Mouse (Mus musculus) MEL (cell line): ENCODE measurements around the gene Cdkal1. TPM values are rescaled to one million over a fixed set of nuclear protein-coding genes. Genes with fewer than 3 reads are reported as not detected.

Experiments
- DNase-seq: peaks from one replicate; pipeline ENCODE4 v3.0.0; 2011; ENCODE audit warnings: low read depth, low spot score
- H3K27ac ChIP-seq: 2 replicates; pipeline ENCODE4 v1.5.1; 2012; ENCODE audit warnings: low read depth, mild to moderate bottlenecking, control low read depth, low read length, moderate library complexity; ENCODE audit not compliant: control insufficient read depth
- H3K27me3 ChIP-seq, 2 experiments: fragments of 150-350 bp in 1 of 2; sonication (generic) in 1 of 2; 2 replicates each; pipeline ENCODE4 v1.6.1; 2012; ENCODE audit warnings: low read length in 2 of 2, mild to moderate bottlenecking in 2 of 2, improper control_type of control experiment in 1 of 2, moderate library complexity in 1 of 2; ENCODE audit not compliant: insufficient read depth in 2 of 2, control insufficient read depth in 1 of 2
- H3K36me3 ChIP-seq, 2 experiments: 2 replicates each; pipeline ENCODE4 v1.6.1; 2012 to 2014; ENCODE audit warnings: low read length in 2 of 2, improper control_type of control experiment in 1 of 2, inconsistent platforms in 1 of 2, mild to moderate bottlenecking in 1 of 2; ENCODE audit not compliant: insufficient read depth in 2 of 2, control insufficient read depth in 1 of 2
- H3K4me1 ChIP-seq, 2 experiments: fragments of 150-350 bp in 1 of 2; sonication (generic) in 1 of 2; 2 replicates each; pipeline ENCODE4 v1.6.1; 2012; ENCODE audit warnings: low read length in 2 of 2, improper control_type of control experiment in 1 of 2, mild to moderate bottlenecking in 1 of 2; ENCODE audit not compliant: insufficient read depth in 2 of 2, control insufficient read depth in 1 of 2
- H3K4me3 ChIP-seq, 2 experiments: fragments of 150-350 bp in 1 of 2; sonication (generic) in 1 of 2; 2 replicates each; pipeline ENCODE4 v1.5.1; 2012; ENCODE audit warnings: low read depth in 2 of 2, low read length in 2 of 2, mild to moderate bottlenecking in 2 of 2, moderate library complexity in 2 of 2, control low read depth in 1 of 2, improper control_type of control experiment in 1 of 2; ENCODE audit not compliant: control insufficient read depth in 1 of 2, insufficient read depth in 1 of 2
- H3K79me2 ChIP-seq: 2 replicates; pipeline ENCODE4 v1.6.1; 2012; ENCODE audit warnings: mild to moderate bottlenecking, low read length, moderate library complexity; ENCODE audit not compliant: control insufficient read depth, poor library complexity, insufficient read depth
- H3K9ac ChIP-seq: 2 replicates; pipeline ENCODE4 v1.6.1; 2012; ENCODE audit warnings: low read depth, mild to moderate bottlenecking, control low read depth, low read length, moderate library complexity; ENCODE audit not compliant: control insufficient read depth, poor library complexity, severe bottlenecking
- H3K9me3 ChIP-seq: fragments of 150-350 bp; sonication (generic); replicated peaks from 2 replicates; pipeline ENCODE4 v1.6.1; 2012; ENCODE audit warnings: mild to moderate bottlenecking, low read length, improper control_type of control experiment, moderate library complexity; ENCODE audit not compliant: insufficient read depth
- BHLHE40 ChIP-seq: IDR thresholded peaks from 2 replicates; pipeline ENCODE4 v1.6.1; 2012; ENCODE audit warnings: low read depth, mild to moderate bottlenecking, inconsistent platforms, low read length, improper control_type of control experiment, borderline replicate concordance
- CHD2 ChIP-seq: IDR thresholded peaks from 2 replicates; pipeline ENCODE4 v1.6.1; 2011; ENCODE audit warnings: low read length, improper control_type of control experiment
- E2F4 ChIP-seq: IDR thresholded peaks from 2 replicates; pipeline ENCODE4 v1.6.1; 2011; ENCODE audit warnings: low read depth, low read length, improper control_type of control experiment, borderline replicate concordance
- EP300 ChIP-seq, 2 experiments: IDR thresholded peaks; 2 replicates each; pipeline ENCODE4 v1.6.1; 2011; ENCODE audit warnings: improper control_type of control experiment in 2 of 2, low read length in 2 of 2, low read depth in 1 of 2, mild to moderate bottlenecking in 1 of 2
- GABPA ChIP-seq: IDR thresholded peaks from 2 replicates; pipeline ENCODE4 v1.6.1; 2012; ENCODE audit warnings: low read depth, mild to moderate bottlenecking, inconsistent platforms, low read length, improper control_type of control experiment, moderate library complexity
- GATA1 ChIP-seq: IDR thresholded peaks from 2 replicates; pipeline ENCODE4 v1.6.1; 2011; ENCODE audit warnings: low read depth, low read length, improper control_type of control experiment
- KAT2A ChIP-seq: conservative IDR thresholded peaks from 2 replicates; pipeline ENCODE4 v1.6.1; 2012; ENCODE audit warnings: low read depth, low read length, improper control_type of control experiment, inconsistent platforms
- MAZ ChIP-seq: IDR thresholded peaks from 2 replicates; pipeline ENCODE4 v1.6.1; 2012; ENCODE audit warnings: low read depth, mild to moderate bottlenecking, inconsistent platforms, low read length, improper control_type of control experiment
- MXI1 ChIP-seq: IDR thresholded peaks from 2 replicates; pipeline ENCODE4 v1.6.1; 2011; ENCODE audit warnings: mild to moderate bottlenecking, low read depth, low read length, improper control_type of control experiment
- MYB ChIP-seq: IDR thresholded peaks from 2 replicates; pipeline ENCODE4 v1.6.1; 2011; ENCODE audit warnings: mild to moderate bottlenecking, low read depth, low read length, improper control_type of control experiment
- NRF1 ChIP-seq: IDR thresholded peaks from 2 replicates; pipeline ENCODE4 v1.6.1; 2014; ENCODE audit warnings: low read depth, mild to moderate bottlenecking, inconsistent platforms, low read length, improper control_type of control experiment, moderate library complexity; ENCODE audit not compliant: poor library complexity, insufficient read depth, severe bottlenecking
- POLR2AphosphoS2 ChIP-seq: IDR thresholded peaks from 2 replicates; pipeline ENCODE4 v1.6.1; 2011; ENCODE audit warnings: low read length, improper control_type of control experiment
- POLR2AphosphoS5 ChIP-seq: IDR thresholded peaks from 2 replicates; pipeline ENCODE4 v1.6.1; 2012; ENCODE audit warnings: low read depth, borderline replicate concordance, mild to moderate bottlenecking, inconsistent platforms, low read length, moderate library complexity, mixed read lengths
- RAD21 ChIP-seq: IDR thresholded peaks from 2 replicates; pipeline ENCODE4 v1.6.1; 2011; ENCODE audit warnings: mild to moderate bottlenecking, low read depth, low read length, improper control_type of control experiment
- TCF12 ChIP-seq: IDR thresholded peaks from 2 replicates; pipeline ENCODE4 v1.6.1; 2014; ENCODE audit warnings: low read depth, mild to moderate bottlenecking, inconsistent platforms, low read length, improper control_type of control experiment, moderate library complexity
- UBTF ChIP-seq: IDR thresholded peaks from 2 replicates; pipeline ENCODE4 v1.6.1; 2012; ENCODE audit warnings: low read depth, mild to moderate bottlenecking, inconsistent platforms, low read length, improper control_type of control experiment, moderate library complexity, borderline replicate concordance; ENCODE audit not compliant: insufficient read depth
- USF1 ChIP-seq: IDR thresholded peaks from 2 replicates; pipeline ENCODE4 v1.6.1; 2014; ENCODE audit warnings: low read depth, mild to moderate bottlenecking, inconsistent platforms, low read length, improper control_type of control experiment, moderate library complexity
- ZC3H11A ChIP-seq: IDR thresholded peaks from 2 replicates; pipeline ENCODE4 v1.6.1; 2012; ENCODE audit warnings: low read depth, mild to moderate bottlenecking, inconsistent platforms, low read length, improper control_type of control experiment
- ZKSCAN1 ChIP-seq: IDR thresholded peaks from 2 replicates; pipeline ENCODE4 v1.6.1; 2012; ENCODE audit warnings: low read depth, mild to moderate bottlenecking, inconsistent platforms, low read length, improper control_type of control experiment, moderate library complexity
- ZMIZ1 ChIP-seq: IDR thresholded peaks from 2 replicates; pipeline ENCODE4 v1.6.1; 2012; ENCODE audit warnings: low read depth, mild to moderate bottlenecking, inconsistent platforms, low read length, improper control_type of control experiment, moderate library complexity
- ZNF384 ChIP-seq: IDR thresholded peaks from 2 replicates; pipeline ENCODE4 v1.6.1; 2012; ENCODE audit warnings: low read depth, mild to moderate bottlenecking, inconsistent platforms, low read length, improper control_type of control experiment
- polyA plus RNA-seq, 2 experiments: library from polyadenylated mRNA; stranded (reverse) in 1 of 2; unstranded in 1 of 2; fragments of >175 nt in 1 of 2; fragments of >200 nt in 1 of 2; gene quantifications; 2 replicates each; pipeline versions ENCODE4 v1.2.1 to v1.2.4; 2012; ENCODE audit warnings: low replicate concordance in 2 of 2, low read depth in 1 of 2; ENCODE audit not compliant: insufficient read length in 2 of 2, insufficient read depth in 1 of 2, missing spikeins in 1 of 2
- total RNA-seq: library from RNA; depleted of rRNA; stranded (reverse); fragments of 300-350 nt; gene quantifications from 2 replicates; pipeline ENCODE4 v1.2.3, GENCODE M21; 2012

Cdkal1 gene
- total and polyA plus RNA-seq, 3 experiments, result 10.6 to 11.0 TPM; not detected in 1

GRCm38 (mm10) chr13:29767587-29767986, 87.9 kb downstream of the Cdkal1 start:
- TF ChIP-seq ZNF384, result no peak
- Histone ChIP-seq H3K36me3 (peaks cover 0 to 2% of the 10 kb centered on the region in 2 experiments; a peak in 2 of 4 replicates), H3K27ac (no peak overlapping the region), H3K79me2 (no peaks in the 10 kb centered on the region), H3K4me1 (peaks cover 3% of the 10 kb centered on the region in 2 experiments; a peak in 2 of 4 replicates), H3K9ac (no peak overlapping the region), H3K27me3 (no peaks in the 10 kb centered on the region), H3K9me3 (no peaks in the 10 kb centered on the region), H3K4me3 (no peak overlapping the region)
- DNase-seq, result no peak

- no peaks in the 10 kb centered on the region for H3K79me2 ChIP-seq
These were observed 89.1 kb downstream of the Cdkal1 start for GRCm38 (mm10) chr13:29766377-29766776.

DNA sequence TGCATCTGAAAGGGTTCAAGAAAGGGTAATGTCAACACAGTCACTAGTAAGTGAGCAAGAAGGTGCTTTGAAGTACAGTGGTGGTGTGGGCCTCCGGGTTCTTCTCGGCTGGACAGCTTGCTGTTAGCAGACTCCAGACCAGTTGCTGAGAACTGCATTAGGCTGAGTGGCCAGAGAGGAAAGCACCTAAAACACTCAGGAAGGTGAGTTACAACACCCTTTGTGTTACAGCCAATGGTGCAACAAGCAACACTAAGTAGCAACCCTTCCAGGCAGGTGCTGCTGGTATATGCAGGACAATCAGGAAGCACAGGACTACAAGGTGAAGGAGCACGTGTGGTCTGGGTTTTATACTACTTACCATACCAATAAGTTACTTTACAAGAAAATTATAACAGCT, 90.2 kb downstream of the Cdkal1 start:
- Histone ChIP-seq H3K27ac (no peak overlapping the region), H3K9ac (no peak overlapping the region), H3K27me3 (no peaks in the 10 kb centered on the region), H3K4me3 (no peak overlapping the region), H3K4me1 (peaks cover 3% of the 10 kb centered on the region in 2 experiments; a peak in 2 of 4 replicates), H3K9me3 (no peaks in the 10 kb centered on the region), H3K79me2 (no peaks in the 10 kb centered on the region), H3K36me3 (peaks cover 0 to 2% of the 10 kb centered on the region in 2 experiments; a peak in 2 of 4 replicates)
- DNase-seq, result no peak
- no peak for TF ChIP-seq RAD21
- TF ChIP-seq KAT2A, result no peak
- TF ChIP-seq NRF1, result no peak
- TF ChIP-seq USF1, result no peak
- TF ChIP-seq E2F4, result no peak
- TF ChIP-seq ZMIZ1, result no peak
- TF ChIP-seq UBTF, result no peak
- TF ChIP-seq CHD2, result no peak
- no peak for TF ChIP-seq POLR2AphosphoS2
- no peak for TF ChIP-seq EP300 (IDR thresholded peaks at IDR 0.05; ENCODE audit: low read depth in 1 of 2, low read length in 2 of 2)
- TF ChIP-seq GATA1, result no peak
- no peak for TF ChIP-seq ZKSCAN1
- TF ChIP-seq POLR2AphosphoS5, result no peak
- no peak for TF ChIP-seq ZC3H11A
- no peak for TF ChIP-seq ZNF384
- no peak for TF ChIP-seq MAZ
- no peak for TF ChIP-seq GABPA
- TF ChIP-seq BHLHE40, result no peak
- no peak for TF ChIP-seq TCF12
- no peak for TF ChIP-seq MYB
- TF ChIP-seq, all 39 proteins: peak for 0

More at GRCm38 (mm10) chr13:29766377-29766776, 89.1 kb downstream of the Cdkal1 start:
- peaks cover 0 to 2% of the 10 kb centered on the region in 2 experiments; a peak in 2 of 4 replicates for H3K36me3 ChIP-seq
- H3K4me1 ChIP-seq, result peaks cover 3% of the 10 kb centered on the region in 2 experiments; a peak in 2 of 4 replicates
- H3K27ac ChIP-seq, result no peak overlapping the region
- TF ChIP-seq POLR2AphosphoS5 (no peak), MXI1 (no peak)
- no peak overlapping the region for H3K9ac ChIP-seq
- H3K27me3 ChIP-seq, result no peaks in the 10 kb centered on the region
- no peak overlapping the region for H3K4me3 ChIP-seq
- DNase-seq, result no peak
- H3K9me3 ChIP-seq, result no peaks in the 10 kb centered on the region
